Mouse (Mus musculus) liver, postnatal 0 days (tissue): ENCODE data around the gene Ccdc155.

ENCODE experiments used
- CTCF ChIP-seq: sonication (generic); IDR thresholded peaks from 2 replicates; pipeline ENCODE4 v1.5.1; 2016; ENCODE audit warnings: antibody characterized with exemption, low read depth
- EP300 ChIP-seq: IDR thresholded peaks from 2 replicates; pipeline ENCODE4 v1.6.1; 2016; ENCODE audit warnings: antibody characterized with exemption, low read depth, mild to moderate bottlenecking

DNA sequence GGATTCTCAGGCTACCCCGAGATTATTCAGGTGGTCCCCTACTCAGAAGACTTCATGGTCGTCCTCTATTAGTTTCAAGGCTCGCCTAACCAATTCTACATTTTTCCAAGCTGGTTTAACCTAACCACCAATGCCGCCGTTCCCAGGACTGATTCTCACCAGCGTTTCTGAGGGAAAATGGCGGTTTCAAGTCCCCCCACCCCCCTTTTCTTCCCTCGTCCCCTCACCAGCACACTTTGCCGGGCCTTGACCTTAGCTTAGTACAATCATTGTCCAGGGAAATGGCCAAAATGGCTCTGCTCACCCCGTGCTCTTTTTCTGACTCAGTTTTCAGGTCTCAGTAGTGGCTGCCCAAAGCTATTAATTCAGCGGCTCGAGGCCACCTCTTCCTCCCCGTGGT lies 29.3 kb downstream of the Ccdc155 start:
- TF ChIP-seq CTCF (no peak), EP300 (no peak)
